Mouse (Mus musculus) stomach, postnatal 0 days (tissue): ENCODE measurements around the gene Gm853. TPM values are rescaled to one million over a fixed set of nuclear protein-coding genes. Genes with fewer than 3 reads are reported as not detected.
A peak's percentile ranks its signal among the peaks of the same experiment; 100 is the strongest.

Source experiments
- ATAC-seq: fragments of 200-750 bp; cut with Nextera tagmentation; 2 replicates; pipeline ENCODE4 v1.8.0; 2017; ENCODE audit not compliant: low FRiP score, low TSS enrichment
- DNase-seq: peaks from one replicate; pipeline ENCODE4 v3.0.0-alpha.2; 2016; ENCODE audit warnings: low spot score
- H3K27ac ChIP-seq: fragments of 300-500 bp; sonication (generic); replicated peaks from 2 replicates; pipeline ENCODE4 v1.5.1; 2014; ENCODE audit warnings: mild to moderate bottlenecking, control low read depth
- H3K27me3 ChIP-seq: fragments of 300-500 bp; sonication (generic); 2 replicates; pipeline ENCODE4 v1.6.1; 2014; ENCODE audit warnings: low read length; ENCODE audit not compliant: control insufficient read depth, insufficient read depth
- H3K36me3 ChIP-seq: fragments of 300-500 bp; sonication (generic); 2 replicates; pipeline ENCODE4 v1.6.1; 2014; ENCODE audit warnings: low read length, mixed read lengths; ENCODE audit not compliant: control insufficient read depth, insufficient read depth
- H3K4me1 ChIP-seq: fragments of 300-500 bp; sonication (generic); replicated peaks from 2 replicates; pipeline ENCODE4 v1.6.1; 2014; ENCODE audit warnings: antibody characterized with exemption; ENCODE audit not compliant: control insufficient read depth, insufficient read depth
- H3K4me2 ChIP-seq: fragments of 300-500 bp; sonication (generic); replicated peaks from 2 replicates; pipeline ENCODE4 v1.6.1; 2014; ENCODE audit warnings: low read depth, mild to moderate bottlenecking, control low read depth, moderate library complexity
- H3K4me3 ChIP-seq: fragments of 300-500 bp; sonication (generic); 2 replicates; pipeline ENCODE4 v1.5.1; 2014; ENCODE audit warnings: low read depth, low read length, control low read depth
- H3K9ac ChIP-seq: fragments of 300-500 bp; sonication (generic); 2 replicates; pipeline ENCODE4 v1.6.1; 2014; ENCODE audit warnings: mild to moderate bottlenecking, low read length, control low read depth, mixed read lengths
- H3K9me3 ChIP-seq: fragments of 300-500 bp; sonication (generic); 2 replicates; pipeline ENCODE4 v1.6.1; 2016; ENCODE audit warnings: low read length; ENCODE audit not compliant: control insufficient read depth
- CTCF ChIP-seq: IDR thresholded peaks from 2 replicates; pipeline ENCODE4 v1.5.1; 2016; ENCODE audit warnings: antibody characterized with exemption, low read depth, mild to moderate bottlenecking, moderate library complexity
- EP300 ChIP-seq: optimal IDR thresholded peaks from 2 replicates; pipeline ENCODE3; 2016; ENCODE audit warnings: antibody characterized with exemption
- WGBS: fragments of 180-500 bp; shearing (Covaris S2); extraction: QIAGEN DNeasy Blood & Tissue Kit; methylation state at CpG from one replicate; pipeline ENCODE4 v1.1.7; 2014; 5-methylcytosine and 5-hydroxymethylcytosine counted together
- polyA plus RNA-seq: library from polyadenylated mRNA; unstranded; fragments of >200 nt; fragmentation: Nextera tagmentation; extraction: Ambion mirVana; gene quantifications from 2 replicates; pipeline ENCODE4 v1.2.1, GENCODE M21; 2015

Gm853 gene
- polyA plus RNA-seq, 1 experiment from 2014 or later, result not detected

DNA sequence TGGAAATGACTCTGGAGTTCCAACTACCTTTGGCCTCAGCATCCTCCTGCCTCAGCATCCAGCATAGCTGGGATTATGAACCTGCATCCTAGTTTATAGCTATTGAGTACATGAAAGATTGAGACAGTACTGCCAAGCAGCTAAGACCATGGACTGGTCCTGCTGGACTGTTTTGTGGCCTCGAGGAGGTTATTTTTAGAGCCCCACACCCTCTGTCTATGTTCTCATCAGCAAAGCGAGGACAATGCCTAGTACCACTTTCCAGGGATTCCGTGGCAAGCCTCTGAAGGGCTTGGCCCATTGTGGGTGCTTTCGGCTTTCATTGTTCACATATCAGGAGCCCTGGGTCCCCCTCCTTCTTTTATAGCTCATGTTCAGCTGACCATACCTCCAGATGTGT lies 51.8 kb downstream of the Gm853 start:
- DNase-seq, result no peak
- H3K27me3 ChIP-seq, result no peaks in the 10 kb centered on the region
- no peak for ATAC-seq
- H3K27ac ChIP-seq, result no peak overlapping the region
- no peaks in the 10 kb centered on the region for H3K9me3 ChIP-seq
- H3K9ac ChIP-seq, result no peak overlapping the region
- peaks cover 3% of the 10 kb centered on the region; the same call in 1 of the 2 replicates for H3K36me3 ChIP-seq
- H3K4me1 ChIP-seq, result peaks cover 23% of the 10 kb centered on the region
- H3K4me3 ChIP-seq, result no peak overlapping the region
- TF ChIP-seq CTCF, result no peak
- no peak for TF ChIP-seq EP300
- no peak overlapping the region for H3K4me2 ChIP-seq
- 78% methylated on average over 4 of the region's 4 CpGs for WGBS

GRCm38 (mm10) chr4:130169411-130169971 lies 52.7 kb downstream of the Gm853 start:
- peak overlapping the region; percentile 72 for H3K27ac ChIP-seq
- ATAC-seq (peak; percentile 53), DNase-seq (peak; percentile 72)
- H3K4me3 ChIP-seq, result no peak overlapping the region
- H3K36me3 ChIP-seq, result peaks cover 3% of the 10 kb centered on the region; the same call in 1 of the 2 replicates
- peaks cover 19% of the 10 kb centered on the region for H3K4me1 ChIP-seq
- 75% methylated on average over 16 of the region's 16 CpGs for WGBS
- TF ChIP-seq EP300 (no peak), CTCF (no peak)
- no peak overlapping the region for H3K4me2 ChIP-seq
- no peak overlapping the region for H3K9ac ChIP-seq
- H3K27me3 ChIP-seq, result no peaks in the 10 kb centered on the region
- H3K9me3 ChIP-seq, result no peaks in the 10 kb centered on the region

DNA sequence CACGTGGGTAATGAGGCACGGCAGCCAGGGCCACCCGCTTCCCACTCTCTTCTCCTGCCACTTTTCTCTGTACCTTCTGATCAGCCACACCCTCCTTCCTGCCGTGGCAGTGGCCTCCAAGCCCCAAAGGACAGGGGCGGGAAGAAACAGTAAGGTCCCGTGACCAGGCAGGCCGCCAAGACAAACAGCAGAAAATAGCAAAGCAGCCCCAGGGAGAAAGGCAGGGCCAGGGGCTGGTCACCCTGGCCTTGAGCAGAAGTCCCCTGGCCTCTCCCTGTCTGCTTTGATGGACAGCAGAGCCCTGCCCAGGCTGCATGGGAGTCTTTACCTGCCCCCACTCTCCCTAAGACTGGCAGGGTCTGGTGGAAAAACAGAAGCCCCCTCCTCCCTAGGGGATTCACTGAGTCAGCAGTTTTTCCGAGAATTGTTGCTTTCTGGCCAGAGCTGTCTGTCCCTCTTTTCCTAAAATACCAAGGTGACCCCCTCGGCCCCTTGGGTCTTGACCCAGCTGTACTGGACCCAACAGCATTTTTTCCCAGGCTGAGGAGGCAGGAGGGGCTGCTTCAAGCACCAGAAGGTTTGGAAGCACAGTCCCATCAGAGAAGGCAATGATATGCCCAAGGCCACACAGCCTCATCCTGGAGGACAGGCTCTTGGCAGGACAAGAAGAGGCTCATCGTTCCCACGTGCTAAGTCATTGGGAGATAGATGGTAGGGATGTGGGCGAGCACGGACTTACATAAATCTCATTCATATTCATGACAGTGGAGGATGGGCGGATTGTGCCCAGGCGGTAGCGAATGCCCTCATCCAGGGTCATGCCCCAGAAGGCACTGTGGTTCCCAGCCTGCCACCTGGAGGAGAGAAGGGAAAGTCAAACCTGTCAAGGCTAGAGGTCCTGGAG lies 53.7 kb downstream of the Gm853 start:
- peak; percentile 95 for DNase-seq
- TF ChIP-seq CTCF (peak; percentile 58), EP300 (no peak)
- no peaks in the 10 kb centered on the region for H3K27me3 ChIP-seq
- WGBS, result 28% methylated on average over 16 of the region's 16 CpGs
- H3K9me3 ChIP-seq, result no peaks in the 10 kb centered on the region
- peak overlapping the region; percentile 37; the same call in 1 of the 2 replicates for H3K4me2 ChIP-seq
- peaks cover 21% of the 10 kb centered on the region for H3K4me1 ChIP-seq
- peak; percentile 57 for ATAC-seq
- peaks cover 3% of the 10 kb centered on the region; the same call in 1 of the 2 replicates for H3K36me3 ChIP-seq
- H3K27ac ChIP-seq, result peak overlapping the region; percentile 78
- 0 out of 2 replicates have a peak overlapping the region, but pooled peaks have one; percentile 18 for H3K9ac ChIP-seq
- no peak overlapping the region for H3K4me3 ChIP-seq

- WGBS, result 41% methylated on average over 9 of the region's 9 CpGs
- no peak overlapping the region for H3K9ac ChIP-seq
- DNase-seq, result peak; percentile 63
- H3K36me3 ChIP-seq, result peaks cover 3% of the 10 kb centered on the region; the same call in 1 of the 2 replicates
- H3K4me1 ChIP-seq, result peaks cover 26% of the 10 kb centered on the region
- no peaks in the 10 kb centered on the region for H3K27me3 ChIP-seq
- H3K27ac ChIP-seq, result peak overlapping the region; percentile 78
- H3K4me3 ChIP-seq, result no peak overlapping the region
- no peaks in the 10 kb centered on the region for H3K9me3 ChIP-seq
- H3K4me2 ChIP-seq, result peak overlapping the region; percentile 37; the same call in 1 of the 2 replicates
- TF ChIP-seq EP300, result no peak
- no peak for TF ChIP-seq CTCF
- peak; percentile 17; the same call in 1 of the 2 replicates for ATAC-seq
These were observed 54.4 kb downstream of the Gm853 start for GRCm38 (mm10) chr4:130167814-130168213.

DNA sequence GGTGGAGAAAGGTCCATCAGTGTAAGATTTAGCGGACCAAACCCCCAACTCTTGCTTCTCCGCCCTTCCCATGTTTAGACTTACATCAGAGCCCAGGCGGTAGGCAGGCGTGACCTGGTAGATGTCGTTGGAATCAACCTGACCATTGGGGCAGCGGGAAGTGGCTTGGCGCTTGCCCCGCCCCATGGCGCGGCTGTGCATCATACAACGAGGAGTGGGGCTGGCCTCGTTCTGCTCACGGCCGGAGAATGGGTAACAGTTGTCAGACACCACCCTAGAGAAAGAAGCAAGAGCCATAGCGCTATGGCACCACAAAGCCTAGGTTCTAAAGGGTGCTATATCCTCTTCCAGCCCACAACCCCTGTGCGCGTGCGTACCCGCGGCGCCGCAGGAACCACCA lies 54.9 kb downstream of the Gm853 start:
- peaks cover 24% of the 10 kb centered on the region for H3K4me1 ChIP-seq
- no peak for ATAC-seq
- DNase-seq, result peak; percentile 72
- WGBS, result 61% methylated on average over 22 of the region's 22 CpGs
- TF ChIP-seq CTCF (no peak), EP300 (no peak)
- 0 out of 2 replicates have a peak overlapping the region, but pooled peaks have one; percentile 37 for H3K4me2 ChIP-seq
- peaks cover 3% of the 10 kb centered on the region; the same call in 1 of the 2 replicates for H3K36me3 ChIP-seq
- no peaks in the 10 kb centered on the region for H3K9me3 ChIP-seq
- H3K9ac ChIP-seq, result no peak overlapping the region
- peak overlapping the region; percentile 78 for H3K27ac ChIP-seq
- no peaks in the 10 kb centered on the region for H3K27me3 ChIP-seq
- no peak overlapping the region for H3K4me3 ChIP-seq
